Mouse (Mus musculus) stomach, embryonic 15.5 days (tissue): ENCODE data around the gene Creb1. TPM values are rescaled to one million over a fixed set of nuclear protein-coding genes. Genes with fewer than 3 reads are reported as not detected.

Experiments
- ATAC-seq: fragments of 200-750 bp; cut with Nextera tagmentation; 2 replicates; pipeline ENCODE4 v1.8.0; 2017; ENCODE audit warnings: low read depth, moderate number of reproducible peaks, moderate TSS enrichment; ENCODE audit not compliant: insufficient read depth, low FRiP score
- H3K27ac ChIP-seq: fragments of 300-500 bp; sonication (generic); 2 replicates; pipeline ENCODE4 v1.5.1; 2015; ENCODE audit warnings: mild to moderate bottlenecking, inconsistent platforms
- H3K27me3 ChIP-seq: fragments of 300-500 bp; sonication (generic); replicated peaks from 2 replicates; pipeline ENCODE4 v1.6.1; 2015; ENCODE audit warnings: inconsistent platforms
- H3K36me3 ChIP-seq: fragments of 300-500 bp; sonication (generic); 2 replicates; pipeline ENCODE4 v1.6.1; 2015; ENCODE audit warnings: inconsistent platforms
- H3K4me1 ChIP-seq: fragments of 300-500 bp; sonication (generic); 2 replicates; pipeline ENCODE4 v1.6.1; 2015; ENCODE audit warnings: inconsistent platforms
- H3K4me2 ChIP-seq: fragments of 300-500 bp; sonication (generic); 2 replicates; pipeline ENCODE4 v1.6.1; 2015; ENCODE audit warnings: mild to moderate bottlenecking, inconsistent platforms
- H3K4me3 ChIP-seq: fragments of 300-500 bp; sonication (generic); replicated peaks from 2 replicates; pipeline ENCODE4 v1.5.1; 2015; ENCODE audit warnings: inconsistent platforms
- H3K9ac ChIP-seq: fragments of 300-500 bp; sonication (generic); 2 replicates; pipeline ENCODE4 v1.6.1; 2015; ENCODE audit warnings: inconsistent platforms
- H3K9me3 ChIP-seq: fragments of 300-500 bp; sonication (generic); 2 replicates; pipeline ENCODE4 v1.6.1; 2016; ENCODE audit warnings: inconsistent platforms
- WGBS: fragments of 180-500 bp; shearing (Covaris S2); methylation state at CpG from one replicate; pipeline ENCODE4 v1.1.7; 2015; 5-methylcytosine and 5-hydroxymethylcytosine counted together
- polyA plus RNA-seq: library from polyadenylated mRNA; unstranded; fragments of >200 nt; fragmentation: Nextera tagmentation; extraction: Ambion mirVana; gene quantifications from 2 replicates; pipeline ENCODE4 v1.2.1, GENCODE M21; 2015

Gene Creb1
- polyA plus RNA-seq, 1 experiment from 2014 or later: 27.5 TPM

- 71% methylated on average over 9 of the region's 9 CpGs for WGBS
- H3K9ac ChIP-seq: no peak overlapping the region
- no peaks in the 10 kb centered on the region for H3K27me3 ChIP-seq
- H3K9me3 ChIP-seq: no peaks in the 10 kb centered on the region
- ATAC-seq: 0 out of 2 replicates have a peak, but pooled peaks have one; percentile 37
- H3K4me1 ChIP-seq: no peaks in the 10 kb centered on the region
- peaks cover 8% of the 10 kb centered on the region; the same call in 1 of the 2 replicates for H3K36me3 ChIP-seq
- no peak overlapping the region for H3K4me3 ChIP-seq
- H3K27ac ChIP-seq: no peak overlapping the region
- no peak overlapping the region for H3K4me2 ChIP-seq
Observed at GRCm38 (mm10) chr1:64609976-64610375, 77.5 kb downstream of the Creb1 start.

DNA sequence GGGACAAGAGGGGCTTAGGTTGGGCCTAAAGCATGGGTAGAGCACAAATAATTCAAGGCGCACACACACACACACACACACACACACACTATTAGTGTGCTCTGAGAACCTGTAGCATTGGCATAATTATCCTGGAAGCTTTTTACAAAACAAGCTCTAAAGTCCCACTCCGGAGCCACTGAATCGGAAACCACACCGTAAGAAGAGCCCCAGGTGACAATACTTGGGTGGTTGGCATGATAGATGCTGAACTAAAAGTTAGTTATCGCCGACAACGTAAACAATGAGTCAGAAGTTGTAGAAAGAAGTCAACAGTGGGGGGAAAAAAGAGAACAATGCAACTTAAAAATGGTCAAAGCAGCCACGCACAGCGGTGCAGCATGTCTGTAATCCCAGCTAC lies 81.9 kb downstream of the Creb1 start:
- Histone ChIP-seq H3K9ac (no peak overlapping the region), H3K4me1 (peaks cover 9% of the 10 kb centered on the region; the same call in 1 of the 2 replicates)
- 73% methylated on average over 9 of the region's 9 CpGs for WGBS

DNA sequence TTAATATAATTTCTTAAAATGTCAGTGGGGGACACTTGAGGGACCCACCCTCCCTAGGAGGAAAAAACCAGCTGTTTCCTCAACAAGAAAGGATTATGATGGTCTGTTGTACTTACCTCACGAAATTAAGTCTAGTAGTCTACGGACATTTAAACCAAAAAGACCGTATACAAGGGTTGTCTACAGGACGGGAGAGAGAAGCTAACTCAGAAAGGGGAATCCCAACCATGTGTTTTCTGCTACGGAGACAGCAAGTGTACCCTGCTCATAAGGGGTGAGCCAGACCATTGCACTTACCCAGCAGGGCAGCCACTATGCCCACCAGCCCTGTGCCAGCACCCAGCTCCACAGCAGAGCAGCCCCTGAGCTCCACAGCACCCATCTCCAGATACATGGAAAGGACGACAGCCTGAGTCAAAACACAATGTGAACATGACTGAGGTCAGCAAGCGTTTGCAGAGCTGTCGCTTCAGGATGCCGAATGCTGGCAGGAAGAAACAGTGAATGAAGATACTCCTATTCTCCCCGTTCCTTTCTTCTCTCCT lies 82.4 kb downstream of the Creb1 start:
- 79% methylated on average over 10 of the region's 10 CpGs for WGBS
- no peak overlapping the region for H3K9ac ChIP-seq
- H3K4me2 ChIP-seq: no peak overlapping the region

More for the DNA sequence above, 81.9 kb downstream of the Creb1 start:
- Histone ChIP-seq H3K36me3 (no peaks in the 10 kb centered on the region), H3K9me3 (no peaks in the 10 kb centered on the region), H3K4me2 (no peak overlapping the region), H3K4me3 (no peak overlapping the region), H3K27ac (no peak overlapping the region), H3K27me3 (no peaks in the 10 kb centered on the region)
- ATAC-seq: no peak

DNA sequence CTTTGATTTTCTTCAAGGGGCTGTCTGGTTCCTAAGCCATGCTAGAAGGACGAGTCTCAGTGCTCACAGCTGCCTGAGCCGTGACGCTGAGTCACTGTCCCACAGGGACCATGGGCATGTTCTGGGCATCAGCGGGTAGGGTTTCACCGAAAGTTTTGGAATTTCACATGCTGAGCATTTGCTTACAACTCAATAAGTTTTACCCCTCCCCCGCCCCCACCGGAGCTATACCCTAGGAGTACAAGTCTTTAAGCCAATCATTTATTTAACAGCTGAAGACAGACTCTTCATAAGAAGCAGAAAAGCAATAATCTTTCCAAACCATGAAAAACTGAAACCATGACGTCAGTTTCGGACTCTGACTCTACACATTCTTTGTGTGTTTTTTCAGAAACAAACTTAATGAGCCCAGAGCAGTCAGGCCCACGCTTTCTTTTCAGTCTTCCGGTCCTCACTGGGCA lies 83.1 kb downstream of the Creb1 start:
- ATAC-seq: no peak
- H3K4me2 ChIP-seq: peak overlapping the region; percentile 85; the same call in 1 of the 2 replicates
- no peak overlapping the region for H3K9ac ChIP-seq
- no peaks in the 10 kb centered on the region for H3K36me3 ChIP-seq
- WGBS: 78% methylated on average over 11 of the region's 11 CpGs
- H3K4me1 ChIP-seq: peaks cover 9% of the 10 kb centered on the region; the same call in 1 of the 2 replicates
- no peaks in the 10 kb centered on the region for H3K9me3 ChIP-seq
- H3K4me3 ChIP-seq: no peak overlapping the region
- no peaks in the 10 kb centered on the region for H3K27me3 ChIP-seq
- H3K27ac ChIP-seq: no peak overlapping the region

More for the DNA sequence above, 82.4 kb downstream of the Creb1 start:
- Histone ChIP-seq H3K27me3 (no peaks in the 10 kb centered on the region), H3K9me3 (no peaks in the 10 kb centered on the region), H3K4me3 (no peak overlapping the region), H3K4me1 (peaks cover 9% of the 10 kb centered on the region; the same call in 1 of the 2 replicates), H3K27ac (no peak overlapping the region), H3K36me3 (no peaks in the 10 kb centered on the region)
- no peak for ATAC-seq

DNA sequence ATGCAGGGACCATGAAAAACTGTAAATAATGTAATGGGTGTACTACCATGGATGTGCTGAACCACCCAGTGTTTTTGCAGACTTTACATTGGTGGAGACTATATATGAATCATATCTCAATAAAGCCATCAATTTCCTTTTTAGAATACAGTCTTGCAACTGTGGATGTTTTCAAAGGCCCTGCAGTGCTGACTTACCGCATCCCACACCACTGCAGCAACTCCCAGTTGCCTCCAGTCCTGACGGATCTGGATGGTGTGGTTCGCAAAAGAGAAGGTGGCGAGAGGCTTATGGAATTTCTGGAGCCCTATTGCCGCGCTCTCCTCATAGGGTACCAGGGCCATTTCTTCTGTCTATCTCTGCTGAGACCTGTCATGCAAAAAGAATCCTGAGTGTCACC lies 83.6 kb downstream of the Creb1 start:
- Histone ChIP-seq H3K9me3 (no peaks in the 10 kb centered on the region), H3K4me2 (peak overlapping the region; percentile 85), H3K4me1 (peaks cover 9% of the 10 kb centered on the region; the same call in 1 of the 2 replicates), H3K4me3 (peak overlapping the region; percentile 81), H3K9ac (no peak overlapping the region), H3K27ac (0 out of 2 replicates have a peak overlapping the region, but pooled peaks have one; percentile 99), H3K36me3 (no peaks in the 10 kb centered on the region), H3K27me3 (no peaks in the 10 kb centered on the region)
- ATAC-seq: no peak
- WGBS: 67% methylated on average over 6 of the region's 6 CpGs

GRCm38 (mm10) chr1:64616531-64616880 lies 84.1 kb downstream of the Creb1 start:
- 0 out of 2 replicates have a peak, but pooled peaks have one; percentile 2 for ATAC-seq

GRCm38 (mm10) chr1:64616881-64617714 lies 84.7 kb downstream of the Creb1 start, which contains the start of gene Mettl21a:
Gene Mettl21a, minus strand, starts transcription at chr1:64617242.
- Histone ChIP-seq H3K4me3 (peak within 1 kb of the TSS; percentile 81), H3K27ac (peak within 1 kb of the TSS; percentile 99), H3K36me3 (no peaks in the 10 kb centered on the region), H3K9me3 (no peaks in the 10 kb centered on the region), H3K9ac (peak within 1 kb of the TSS; percentile 90), H3K27me3 (no peaks in the 10 kb centered on the region), H3K4me1 (peaks cover 9% of the 10 kb centered on the region; the same call in 1 of the 2 replicates), H3K4me2 (peak within 1 kb of the TSS; percentile 85)
- peak; percentile 93 for ATAC-seq
- under 1% methylated on average over 72 of the region's 72 CpGs for WGBS

More at GRCm38 (mm10) chr1:64616531-64616880, 84.1 kb downstream of the Creb1 start:
- H3K9ac ChIP-seq: peak overlapping the region; percentile 90
- H3K4me1 ChIP-seq: peaks cover 9% of the 10 kb centered on the region; the same call in 1 of the 2 replicates
- no peaks in the 10 kb centered on the region for H3K36me3 ChIP-seq
- peak overlapping the region; percentile 85 for H3K4me2 ChIP-seq
- no peaks in the 10 kb centered on the region for H3K9me3 ChIP-seq
- H3K27me3 ChIP-seq: no peaks in the 10 kb centered on the region
- peak overlapping the region; percentile 99 for H3K27ac ChIP-seq
- WGBS: 5% methylated on average over 8 of the region's 8 CpGs
- peak overlapping the region; percentile 81 for H3K4me3 ChIP-seq

DNA sequence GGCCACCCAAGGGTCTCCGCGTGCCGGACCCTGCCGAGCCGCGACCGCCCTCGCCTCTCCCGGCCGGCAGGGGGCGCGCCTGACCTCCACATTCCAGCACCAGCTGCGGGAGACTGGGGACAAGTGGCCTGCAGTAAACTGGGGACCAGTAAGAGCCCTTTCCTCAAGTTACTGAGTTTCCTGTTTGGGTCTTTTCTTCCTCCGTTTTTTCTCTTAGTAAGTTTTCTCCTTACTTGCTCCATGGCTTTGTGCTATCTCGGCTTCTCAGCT lies 85.2 kb downstream of the Creb1 start:
- peak overlapping the region; percentile 81 for H3K4me3 ChIP-seq
- peaks cover 9% of the 10 kb centered on the region; the same call in 1 of the 2 replicates for H3K4me1 ChIP-seq
- peak overlapping the region; percentile 90 for H3K9ac ChIP-seq
- H3K36me3 ChIP-seq: no peaks in the 10 kb centered on the region
- peak overlapping the region; percentile 99 for H3K27ac ChIP-seq
- H3K27me3 ChIP-seq: no peaks in the 10 kb centered on the region
- peak overlapping the region; percentile 85 for H3K4me2 ChIP-seq
- peak; percentile 81 for ATAC-seq
- WGBS: 0% methylated on average over 15 of the region's 15 CpGs
- no peaks in the 10 kb centered on the region for H3K9me3 ChIP-seq

- WGBS: 29% methylated on average over 3 of the region's 3 CpGs
- no peaks in the 10 kb centered on the region for H3K27me3 ChIP-seq
- H3K4me3 ChIP-seq: peak overlapping the region; percentile 81
- ATAC-seq: no peak
- peaks cover 9% of the 10 kb centered on the region; the same call in 1 of the 2 replicates for H3K4me1 ChIP-seq
- peak overlapping the region; percentile 99 for H3K27ac ChIP-seq
- peak overlapping the region; percentile 90; the same call in 1 of the 2 replicates for H3K9ac ChIP-seq
- H3K36me3 ChIP-seq: no peaks in the 10 kb centered on the region
- no peaks in the 10 kb centered on the region for H3K9me3 ChIP-seq
- H3K4me2 ChIP-seq: peak overlapping the region; percentile 85
Observed at GRCm38 (mm10) chr1:64618226-64618625, 85.8 kb downstream of the Creb1 start.

DNA sequence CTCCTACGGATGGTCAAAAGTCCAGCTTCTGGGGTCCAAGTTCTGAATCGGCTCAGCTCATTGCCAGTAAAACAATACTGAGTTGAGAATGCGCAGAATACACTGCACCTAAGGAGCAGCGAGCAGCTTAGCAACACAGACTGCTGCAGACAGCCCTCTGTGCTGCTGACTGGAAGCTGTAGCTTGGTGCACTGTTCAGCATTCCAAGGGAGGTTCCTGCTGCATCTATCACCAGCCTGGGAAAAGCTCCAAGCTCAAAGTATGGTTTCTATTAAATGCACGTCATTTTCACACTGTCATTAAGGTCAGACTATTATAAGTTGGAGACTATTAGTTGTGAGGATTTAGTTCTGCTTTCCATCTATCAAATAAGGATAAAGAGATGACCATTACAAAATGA lies 88.7 kb downstream of the Creb1 start:
- no peaks in the 10 kb centered on the region for H3K27me3 ChIP-seq
- 81% methylated on average over 5 of the region's 5 CpGs for WGBS
- no peak overlapping the region for H3K4me3 ChIP-seq
- no peak overlapping the region for H3K9ac ChIP-seq
- H3K27ac ChIP-seq: no peak overlapping the region
- no peaks in the 10 kb centered on the region for H3K9me3 ChIP-seq
- ATAC-seq: no peak
- H3K4me1 ChIP-seq: 0 out of 2 replicates have a peak, but pooled peaks cover 2% of the 10 kb centered on the region
- H3K4me2 ChIP-seq: no peak overlapping the region
- no peaks in the 10 kb centered on the region for H3K36me3 ChIP-seq

- Histone ChIP-seq H3K4me3 (no peak overlapping the region), H3K36me3 (no peaks in the 10 kb centered on the region), H3K4me1 (no peaks in the 10 kb centered on the region), H3K9me3 (no peaks in the 10 kb centered on the region), H3K9ac (no peak overlapping the region), H3K27me3 (no peaks in the 10 kb centered on the region), H3K27ac (no peak overlapping the region), H3K4me2 (no peak overlapping the region)
- ATAC-seq: no peak
- WGBS: 62% methylated on average over 12 of the region's 12 CpGs
Observed at GRCm38 (mm10) chr1:64623558-64624435, 91.4 kb downstream of the Creb1 start.
